Mouse (Mus musculus) T-helper 2 cell (primary cell): Measurements from ENCODE around the gene Ing3.

Experiments
- in situ Hi-C: fragments of 300-600 bp; cut with MboI, MseI; formaldehyde crosslinking; loops from one replicate; pipeline ENCODE4 v1.15.1; 2025; ENCODE audit warnings: high pct_unique_total_duplicates

Ing3 gene

GRCm38 (mm10) chr6:21949226-21949731 lies at the start of gene Ing3:
TSS of gene Ing3 (plus strand) at chr6:21949571.
- in situ Hi-C loops, result no loop called here

GRCm38 (mm10) chr6:21909720-21910119 lies 39.7 kb upstream of the Ing3 start:
- in situ Hi-C loops, result no loop called here

GRCm38 (mm10) chr6:21910804-21911203 lies 38.6 kb upstream of the Ing3 start:
- in situ Hi-C loops, result no loop called here

- in situ Hi-C loops, result no loop called here
These were observed 32.8 kb upstream of the Ing3 start for GRCm38 (mm10) chr6:21916591-21916990.

- in situ Hi-C loops, result no loop called here
These were observed 25.2 kb upstream of the Ing3 start for GRCm38 (mm10) chr6:21924150-21924549.

- in situ Hi-C loops, result no loop called here
These were observed 11.3 kb upstream of the Ing3 start for GRCm38 (mm10) chr6:21937981-21938635.

GRCm38 (mm10) chr6:21949771-21950448 lies 539 bp downstream of the Ing3 start:
- in situ Hi-C loops, result no loop called here

- in situ Hi-C loops, result no loop called here
These were observed 1.3 kb downstream of the Ing3 start for GRCm38 (mm10) chr6:21950676-21951075.

- in situ Hi-C loops, result no loop called here
These were observed 6.1 kb downstream of the Ing3 start for GRCm38 (mm10) chr6:21955468-21955867.

GRCm38 (mm10) chr6:21958922-21959321 lies 9.6 kb downstream of the Ing3 start:
- in situ Hi-C loops, result no loop called here

GRCm38 (mm10) chr6:21959909-21960308 lies 10.5 kb downstream of the Ing3 start:
- in situ Hi-C loops, result no loop called here

GRCm38 (mm10) chr6:21977532-21977931 lies 28.2 kb downstream of the Ing3 start:
- in situ Hi-C loops, result no loop called here

GRCm38 (mm10) chr6:21981114-21981513 lies 31.7 kb downstream of the Ing3 start:
- in situ Hi-C loops, result no loop called here

GRCm38 (mm10) chr6:21984990-21985731 lies 35.8 kb downstream of the Ing3 start:
- in situ Hi-C loops, result no loop called here

GRCm38 (mm10) chr6:21985732-21986540 lies 36.6 kb downstream of the Ing3 start, which contains the start of gene Cped1:
TSS of gene Cped1 (plus strand) at chr6:21985916.
- in situ Hi-C loops, result no loop called here

- in situ Hi-C loops, result no loop called here
These were observed 37.4 kb downstream of the Ing3 start for GRCm38 (mm10) chr6:21986660-21987331.

- in situ Hi-C loops, result no loop called here
These were observed 38.2 kb downstream of the Ing3 start for GRCm38 (mm10) chr6:21987554-21987953.

GRCm38 (mm10) chr6:21988296-21988695 lies 38.9 kb downstream of the Ing3 start:
- in situ Hi-C loops, result no loop called here

- in situ Hi-C loops, result no loop called here
These were observed 39.7 kb downstream of the Ing3 start for GRCm38 (mm10) chr6:21989081-21989480.

- in situ Hi-C loops, result no loop called here
These were observed 41.1 kb downstream of the Ing3 start for GRCm38 (mm10) chr6:21990181-21991135.
